Mouse (Mus musculus): ENCODE results near the gene Prkce. TPM values are rescaled to one million over a fixed set of nuclear protein-coding genes. Genes with fewer than 3 reads are reported as not detected.
A peak's percentile ranks its signal among the peaks of the same experiment; 100 is the strongest.

Prkce gene
- polyA plus RNA-seq, 1 experiment from 2014 or later = 11.0 TPM

GRCm38 (mm10) chr17:86444578-86445419, 277.2 kb downstream of the Prkce start:
- Histone ChIP-seq H3K4me3 (no peak overlapping the region), H3K9ac (peak overlapping the region; percentile 18; the same call in 1 of the 2 replicates), H3K4me2 (replicated peaks) (peak overlapping the region; percentile 26; the same call in 1 of the 2 replicates), H3K27ac (no peak overlapping the region), H3K9me3 (replicated peaks) (0 out of 2 replicates have a peak, but pooled peaks cover 3% of the 10 kb centered on the region), H3K27me3 (no peaks in the 10 kb centered on the region), H3K36me3 (no peaks in the 10 kb centered on the region), H3K4me1 (peaks cover 6% of the 10 kb centered on the region)
- WGBS = 35% methylated on average over 15 of the region's 15 CpGs
- peak; percentile 81 for ATAC-seq (ENCODE audit: low FRiP score)

- 88% methylated on average over 3 of the region's 3 CpGs for WGBS
- no peak for ATAC-seq (ENCODE audit: low FRiP score)
- H3K27ac ChIP-seq = no peak overlapping the region
These were observed 277.8 kb downstream of the Prkce start for GRCm38 (mm10) chr17:86445420-86445720.

GRCm38 (mm10) chr17:86445900-86446299, 278.3 kb downstream of the Prkce start:
- Histone ChIP-seq H3K4me2 (replicated peaks) (no peak overlapping the region), H3K36me3 (no peaks in the 10 kb centered on the region), H3K4me1 (peaks cover 6% of the 10 kb centered on the region), H3K9me3 (replicated peaks) (0 out of 2 replicates have a peak, but pooled peaks cover 3% of the 10 kb centered on the region), H3K9ac (0 out of 2 replicates have a peak overlapping the region, but pooled peaks have one; percentile 3), H3K27me3 (no peaks in the 10 kb centered on the region), H3K4me3 (no peak overlapping the region), H3K27ac (no peak overlapping the region)
- 96% methylated on average over 5 of the region's 5 CpGs for WGBS
- ATAC-seq (ENCODE audit: low FRiP score) = no peak

More at GRCm38 (mm10) chr17:86445420-86445720, 277.8 kb downstream of the Prkce start:
- H3K27me3 ChIP-seq = no peaks in the 10 kb centered on the region
- H3K4me2 ChIP-seq (replicated peaks) = no peak overlapping the region
- peak overlapping the region; percentile 18; the same call in 1 of the 2 replicates for H3K9ac ChIP-seq
- peaks cover 6% of the 10 kb centered on the region for H3K4me1 ChIP-seq
- no peaks in the 10 kb centered on the region for H3K36me3 ChIP-seq
- no peak overlapping the region for H3K4me3 ChIP-seq
- H3K9me3 ChIP-seq (replicated peaks) = 0 out of 2 replicates have a peak, but pooled peaks cover 3% of the 10 kb centered on the region

- no peaks in the 10 kb centered on the region for H3K36me3 ChIP-seq
- WGBS = 70% methylated on average over 4 of the region's 4 CpGs
- no peak overlapping the region for H3K27ac ChIP-seq
- no peak overlapping the region for H3K9ac ChIP-seq
- H3K4me2 ChIP-seq (replicated peaks) = no peak overlapping the region
- 0 out of 2 replicates have a peak, but pooled peaks cover 3% of the 10 kb centered on the region for H3K9me3 ChIP-seq (replicated peaks)
- peaks cover 6% of the 10 kb centered on the region for H3K4me1 ChIP-seq
- no peak for ATAC-seq (ENCODE audit: low FRiP score)
- H3K27me3 ChIP-seq = no peaks in the 10 kb centered on the region
- H3K4me3 ChIP-seq = no peak overlapping the region
These were observed 279.6 kb downstream of the Prkce start for GRCm38 (mm10) chr17:86447101-86447598.

GRCm38 (mm10) chr17:86452934-86453333, 285.3 kb downstream of the Prkce start:
- 94% methylated on average over 4 of the region's 4 CpGs for WGBS
- 0 out of 2 replicates have a peak, but pooled peaks cover 2% of the 10 kb centered on the region for H3K9me3 ChIP-seq (replicated peaks)
- no peak overlapping the region for H3K27ac ChIP-seq
- H3K36me3 ChIP-seq = no peaks in the 10 kb centered on the region
- H3K9ac ChIP-seq = no peak overlapping the region
- no peaks in the 10 kb centered on the region for H3K27me3 ChIP-seq
- no peak for ATAC-seq (ENCODE audit: low FRiP score)
- no peak overlapping the region for H3K4me2 ChIP-seq (replicated peaks)
- no peak overlapping the region for H3K4me3 ChIP-seq
- no peaks in the 10 kb centered on the region for H3K4me1 ChIP-seq

- Histone ChIP-seq H3K4me2 (replicated peaks) (no peak overlapping the region), H3K36me3 (no peaks in the 10 kb centered on the region), H3K9ac (no peak overlapping the region), H3K9me3 (replicated peaks) (no peaks in the 10 kb centered on the region), H3K4me1 (no peaks in the 10 kb centered on the region), H3K27ac (no peak overlapping the region), H3K27me3 (no peaks in the 10 kb centered on the region), H3K4me3 (no peak overlapping the region)
- ATAC-seq (ENCODE audit: low FRiP score) = no peak
- WGBS = 88% methylated on average over 14 of the region's 14 CpGs
These were observed 286.2 kb downstream of the Prkce start for GRCm38 (mm10) chr17:86453673-86454350.

GRCm38 (mm10) chr17:86454351-86454706, 286.7 kb downstream of the Prkce start:
- no peak overlapping the region for H3K9ac ChIP-seq
- 87% methylated on average over 3 of the region's 3 CpGs for WGBS
- H3K36me3 ChIP-seq = no peaks in the 10 kb centered on the region
- no peak overlapping the region for H3K4me2 ChIP-seq (replicated peaks)
- H3K4me3 ChIP-seq = no peak overlapping the region
- H3K9me3 ChIP-seq (replicated peaks) = no peaks in the 10 kb centered on the region
- H3K27ac ChIP-seq = no peak overlapping the region
- no peaks in the 10 kb centered on the region for H3K27me3 ChIP-seq
- ATAC-seq (ENCODE audit: low FRiP score) = no peak
- H3K4me1 ChIP-seq = no peaks in the 10 kb centered on the region

GRCm38 (mm10) chr17:86456512-86456911, 288.9 kb downstream of the Prkce start:
- Histone ChIP-seq H3K27me3 (no peaks in the 10 kb centered on the region), H3K27ac (no peak overlapping the region), H3K36me3 (no peaks in the 10 kb centered on the region), H3K4me2 (replicated peaks) (no peak overlapping the region), H3K4me3 (no peak overlapping the region), H3K9me3 (replicated peaks) (no peaks in the 10 kb centered on the region), H3K4me1 (peaks cover 3% of the 10 kb centered on the region; the same call in 1 of the 2 replicates), H3K9ac (no peak overlapping the region)
- 76% methylated on average over 6 of the region's 6 CpGs for WGBS
- ATAC-seq (ENCODE audit: low FRiP score) = no peak

- WGBS = 83% methylated on average over 11 of the region's 11 CpGs
- H3K4me1 ChIP-seq = peaks cover 3% of the 10 kb centered on the region; the same call in 1 of the 2 replicates
- no peak for ATAC-seq (ENCODE audit: low FRiP score)
- no peaks in the 10 kb centered on the region for H3K27me3 ChIP-seq
- H3K4me3 ChIP-seq = no peak overlapping the region
- no peak overlapping the region for H3K9ac ChIP-seq
- H3K4me2 ChIP-seq (replicated peaks) = no peak overlapping the region
- H3K27ac ChIP-seq = no peak overlapping the region
- no peaks in the 10 kb centered on the region for H3K36me3 ChIP-seq
- no peaks in the 10 kb centered on the region for H3K9me3 ChIP-seq (replicated peaks)
These were observed 290.9 kb downstream of the Prkce start for GRCm38 (mm10) chr17:86458302-86458980.

- Histone ChIP-seq H3K27me3 (no peaks in the 10 kb centered on the region), H3K9ac (no peak overlapping the region), H3K9me3 (replicated peaks) (no peaks in the 10 kb centered on the region), H3K27ac (0 out of 2 replicates have a peak overlapping the region, but pooled peaks have one; percentile 9), H3K4me2 (replicated peaks) (no peak overlapping the region), H3K36me3 (no peaks in the 10 kb centered on the region), H3K4me3 (no peak overlapping the region), H3K4me1 (peaks cover 14% of the 10 kb centered on the region)
- 67% methylated on average over 17 of the region's 17 CpGs for WGBS
- ATAC-seq (ENCODE audit: low FRiP score) = no peak
These were observed 293.3 kb downstream of the Prkce start for GRCm38 (mm10) chr17:86460645-86461430.

GRCm38 (mm10) chr17:86463369-86463768, 295.8 kb downstream of the Prkce start:
- WGBS = 66% methylated on average over 3 of the region's 3 CpGs
- H3K4me2 ChIP-seq (replicated peaks) = no peak overlapping the region
- H3K9ac ChIP-seq = no peak overlapping the region
- no peak overlapping the region for H3K4me3 ChIP-seq
- H3K27ac ChIP-seq = no peak overlapping the region
- ATAC-seq (ENCODE audit: low FRiP score) = no peak
- peaks cover 29% of the 10 kb centered on the region for H3K4me1 ChIP-seq
- no peaks in the 10 kb centered on the region for H3K9me3 ChIP-seq (replicated peaks)
- no peaks in the 10 kb centered on the region for H3K36me3 ChIP-seq
- no peaks in the 10 kb centered on the region for H3K27me3 ChIP-seq
